Mouse (Mus musculus) cerebellum, adult 2 months (tissue): ENCODE results near the gene Sfrp4. TPM values are rescaled to one million over a fixed set of nuclear protein-coding genes. Genes with fewer than 3 reads are reported as not detected.

Experiments
- DNase-seq, 2 experiments: peaks; one replicate each; pipeline ENCODE4 v3.0.0; 2021
- H3K27ac ChIP-seq: fragments of 200-500 bp; 2 replicates; pipeline ENCODE4 v1.5.1; 2012; ENCODE audit warnings: low read length, control low read depth, inconsistent platforms; ENCODE audit not compliant: insufficient read depth
- H3K27me3 ChIP-seq: fragments of 200-500 bp; 2 replicates; pipeline ENCODE4 v1.6.1; 2012; ENCODE audit warnings: inconsistent platforms, mild to moderate bottlenecking, low read length, moderate library complexity; ENCODE audit not compliant: control insufficient read depth, insufficient read depth
- H3K4me1 ChIP-seq: fragments of 200-500 bp; 2 replicates; pipeline ENCODE4 v1.6.1; 2011; ENCODE audit warnings: low read length; ENCODE audit not compliant: control insufficient read depth, insufficient read depth
- H3K4me3 ChIP-seq: fragments of 200-500 bp; replicated peaks from 2 replicates; pipeline ENCODE3; 2011; ENCODE audit warnings: mild to moderate bottlenecking, low read depth, low read length, control low read depth; ENCODE audit not compliant: insufficient read depth
- CTCF ChIP-seq: fragments of 200-500 bp; IDR thresholded peaks from 2 replicates; pipeline ENCODE4 v1.5.1; 2011; ENCODE audit warnings: low read depth, mild to moderate bottlenecking, control low read depth, low read length, moderate library complexity, borderline replicate concordance; ENCODE audit not compliant: insufficient read depth
- POLR2A ChIP-seq: fragments of 200-500 bp; IDR thresholded peaks from 2 replicates; pipeline ENCODE4 v1.6.1; 2011; ENCODE audit warnings: low read length, control low read depth, borderline replicate concordance; ENCODE audit not compliant: insufficient read depth
- WGBS: fragments of 180-500 bp; shearing (Covaris S2); methylation state at CpG from one replicate; pipeline ENCODE4 v1.1.7; 2018; 5-methylcytosine and 5-hydroxymethylcytosine counted together
- polyA plus RNA-seq: library from polyadenylated mRNA; depleted of rRNA; stranded (reverse); fragments of >200 nt; gene quantifications from 2 replicates; pipeline ENCODE4 v1.2.3, GENCODE M21; 2012

The Sfrp4 gene
- polyA plus RNA-seq, 1 experiment, result 2.8 TPM

DNA sequence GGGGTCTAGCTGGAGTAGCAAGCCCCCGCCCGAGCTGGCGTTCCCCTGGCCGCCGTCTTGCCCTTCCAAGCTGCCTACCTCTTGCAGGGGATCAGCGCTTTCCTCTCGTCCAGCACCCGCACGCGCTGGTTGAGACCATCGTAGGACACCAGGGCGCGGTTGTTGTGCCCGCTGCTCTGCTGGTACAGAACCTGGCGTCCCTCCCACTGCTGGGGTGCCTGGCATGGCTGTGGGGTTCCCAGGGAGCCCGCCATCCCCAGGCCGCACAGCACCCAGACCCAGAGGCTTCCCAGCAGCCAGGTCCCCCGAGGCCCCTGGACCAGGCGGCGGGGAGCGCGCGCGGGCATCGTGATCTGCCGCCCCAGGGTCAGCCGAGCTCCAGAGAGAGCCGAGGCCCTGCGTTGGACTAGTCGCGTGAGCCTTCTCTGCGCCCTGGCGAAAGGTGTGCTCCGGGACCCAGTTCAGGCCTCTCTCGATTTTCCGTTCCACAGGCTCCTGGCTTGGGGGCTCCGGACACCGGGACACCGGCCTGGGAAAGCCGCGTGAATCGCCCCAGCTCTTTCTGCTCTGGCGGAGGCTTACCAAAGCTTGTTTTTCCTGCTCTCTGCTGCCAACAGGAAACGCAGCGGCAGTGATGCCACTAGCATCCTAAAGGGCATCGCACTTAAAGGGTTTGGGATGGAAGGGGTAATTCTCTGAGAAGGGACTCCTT lies 3.5 kb upstream of the Sfrp4 start, which contains the start of gene Epdr1:
TSS of gene Epdr1 (minus strand) at position 712 of the 712 bp plus-strand sequence.
- peak; percentile 70; the same call in 1 of the 2 replicates for TF ChIP-seq CTCF
- peak; percentile 68; the same call in 1 of the 2 replicates for TF ChIP-seq POLR2A
- H3K4me3 ChIP-seq, result peak within 1 kb of the TSS; percentile 78
- H3K27ac ChIP-seq, result peak within 1 kb of the TSS; percentile 98
- no peaks in the 10 kb centered on the region for H3K27me3 ChIP-seq
- 1% methylated on average over 46 of the region's 46 CpGs for WGBS
- H3K4me1 ChIP-seq, result peaks cover 6% of the 10 kb centered on the region; the same call in 1 of the 2 replicates
- peak; percentile 88 to 89 for DNase-seq

DNA sequence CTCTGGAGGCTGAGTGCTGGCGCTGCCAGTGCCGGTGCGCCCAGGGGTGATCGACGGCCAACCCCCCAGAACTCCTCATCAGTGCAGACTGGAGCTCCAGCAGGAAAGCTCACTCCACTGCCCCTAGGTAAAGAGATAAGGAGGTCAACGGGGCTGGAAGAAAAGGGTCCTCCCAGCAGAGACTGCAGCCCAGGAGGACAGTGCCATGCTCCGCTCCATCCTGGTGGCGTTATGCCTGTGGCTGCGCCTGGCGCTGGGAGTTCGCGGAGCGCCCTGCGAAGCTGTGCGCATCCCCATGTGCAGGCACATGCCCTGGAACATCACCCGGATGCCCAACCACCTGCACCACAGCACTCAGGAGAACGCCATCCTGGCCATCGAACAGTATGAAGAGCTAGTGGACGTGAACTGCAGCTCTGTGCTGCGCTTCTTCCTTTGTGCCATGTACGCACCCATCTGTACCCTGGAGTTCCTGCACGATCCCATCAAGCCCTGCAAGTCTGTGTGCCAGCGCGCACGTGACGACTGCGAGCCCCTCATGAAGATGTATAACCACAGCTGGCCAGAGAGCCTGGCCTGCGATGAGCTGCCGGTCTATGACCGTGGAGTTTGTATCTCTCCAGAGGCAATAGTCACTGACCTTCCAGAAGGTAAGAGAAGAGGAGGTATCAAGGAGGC lies 463 bp downstream of the Sfrp4 start:
- Histone ChIP-seq H3K27ac (no peak overlapping the region), H3K27me3 (no peaks in the 10 kb centered on the region), H3K4me3 (peak overlapping the region; percentile 67), H3K4me1 (0 out of 2 replicates have a peak, but pooled peaks cover 2% of the 10 kb centered on the region)
- DNase-seq, result peak; percentile 35 to 53
- no peak for TF ChIP-seq POLR2A
- no peak for TF ChIP-seq CTCF
- 14% methylated on average over 30 of the region's 30 CpGs for WGBS

DNA sequence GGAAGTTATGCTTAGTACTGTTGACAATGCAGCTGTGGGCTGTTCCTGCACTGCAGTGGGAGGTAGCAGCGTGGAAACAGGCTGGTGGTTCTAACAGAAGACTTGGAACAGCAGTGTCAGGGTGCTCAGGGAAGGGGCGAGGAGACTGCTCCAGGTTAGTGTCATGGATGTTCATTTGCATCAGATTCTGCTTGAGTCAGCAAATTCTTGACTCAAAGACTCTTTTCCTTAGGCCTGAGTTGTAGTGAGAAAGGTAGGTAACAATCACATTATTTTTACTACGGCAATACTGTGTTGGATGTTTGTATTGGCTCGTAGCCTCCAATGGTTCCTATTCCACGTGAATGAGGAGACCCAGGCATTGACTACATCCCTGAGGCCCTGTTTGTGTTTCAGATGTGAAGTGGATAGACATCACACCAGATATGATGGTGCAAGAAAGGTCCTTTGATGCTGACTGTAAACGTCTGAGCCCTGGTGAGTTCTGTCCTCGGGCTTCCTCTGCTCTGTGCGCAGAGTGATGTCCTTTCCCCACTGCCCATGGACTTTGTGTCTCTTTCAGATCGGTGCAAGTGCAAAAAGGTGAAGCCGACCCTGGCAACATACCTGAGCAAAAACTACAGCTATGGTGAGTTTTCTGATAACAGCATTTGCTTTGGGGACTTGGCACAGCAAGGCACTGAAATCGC lies 1.9 kb downstream of the Sfrp4 start:
- no peak for DNase-seq

DNA sequence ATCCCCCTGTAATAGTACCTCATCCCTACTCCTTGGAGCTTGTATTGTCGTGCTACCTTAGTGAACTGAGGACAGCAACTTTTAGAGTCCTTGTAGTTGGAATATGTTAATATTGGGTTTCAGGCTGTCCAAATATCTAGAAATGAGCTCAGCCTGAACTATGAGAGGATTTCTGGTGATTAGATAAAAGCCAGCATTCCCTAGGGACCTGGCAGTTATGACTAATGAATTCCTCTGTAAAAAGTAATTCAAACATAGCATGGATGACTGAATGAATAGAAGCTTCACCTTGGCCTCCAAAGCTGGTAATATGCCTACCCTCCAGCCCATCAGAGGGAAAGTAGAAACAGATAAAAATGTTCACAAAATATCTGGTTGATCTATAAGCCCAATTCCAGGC lies 3.6 kb downstream of the Sfrp4 start:
- 95% methylated on average over 1 of the region's 1 CpGs for WGBS
- 0 out of 2 replicates have a peak, but pooled peaks cover 2% of the 10 kb centered on the region for H3K4me1 ChIP-seq
- H3K27ac ChIP-seq, result no peak overlapping the region
- H3K27me3 ChIP-seq, result no peaks in the 10 kb centered on the region
- no peak overlapping the region for H3K4me3 ChIP-seq
- DNase-seq, result no peak
- TF ChIP-seq CTCF, result no peak
- TF ChIP-seq POLR2A, result no peak

More for the DNA sequence above, 1.9 kb downstream of the Sfrp4 start:
- 92% methylated on average over 11 of the region's 11 CpGs for WGBS
- no peak for TF ChIP-seq POLR2A
- TF ChIP-seq CTCF, result no peak
- Histone ChIP-seq H3K27me3 (no peaks in the 10 kb centered on the region), H3K27ac (no peak overlapping the region), H3K4me1 (0 out of 2 replicates have a peak, but pooled peaks cover 2% of the 10 kb centered on the region), H3K4me3 (no peak overlapping the region)

DNA sequence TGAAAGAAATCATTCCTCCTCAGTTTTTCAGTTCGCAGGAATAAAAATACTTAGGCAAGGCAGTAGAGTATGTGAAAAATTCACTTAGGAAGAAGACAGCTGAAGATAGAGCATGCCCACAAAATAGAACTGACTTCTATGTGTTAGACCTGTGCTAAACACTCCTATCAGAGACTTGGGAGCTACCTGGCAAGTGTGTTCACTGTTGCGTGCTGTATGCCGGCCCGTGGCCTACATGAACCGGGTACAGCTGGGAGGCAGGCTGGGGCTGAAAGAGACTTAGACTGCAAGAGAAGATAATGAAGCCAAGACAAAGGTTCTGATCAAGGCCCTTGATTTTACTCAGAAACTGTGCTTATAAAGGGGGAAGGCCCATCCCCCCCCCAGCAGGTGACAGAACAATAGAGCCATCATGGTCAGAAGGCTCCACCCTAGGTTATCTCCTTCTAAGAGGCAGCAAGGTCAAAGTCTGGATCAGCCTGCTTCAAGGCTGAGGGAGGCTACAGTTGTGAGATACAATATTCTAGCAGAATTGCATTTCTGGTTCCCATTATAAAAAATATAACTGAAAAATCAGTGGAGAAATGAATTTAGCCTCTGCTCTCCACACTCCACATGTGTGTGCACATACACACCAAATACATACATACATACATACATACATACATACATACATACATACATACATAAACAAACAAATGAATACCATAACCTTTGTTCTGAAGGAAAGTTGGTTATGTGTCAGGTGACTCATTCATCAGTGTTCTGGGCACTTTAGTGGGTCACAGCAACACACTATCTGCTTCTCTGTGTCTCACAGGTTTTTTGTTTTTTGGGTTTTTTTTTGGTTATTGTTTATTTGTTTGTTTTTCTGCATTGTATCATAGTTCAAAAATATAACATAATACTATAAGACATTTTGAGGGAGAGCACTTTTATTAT lies 8.1 kb downstream of the Sfrp4 start:
- H3K27me3 ChIP-seq, result no peaks in the 10 kb centered on the region
- no peaks in the 10 kb centered on the region for H3K4me1 ChIP-seq
- H3K27ac ChIP-seq, result no peak overlapping the region
- H3K4me3 ChIP-seq, result no peak overlapping the region
- no peak for DNase-seq
- no peak for TF ChIP-seq POLR2A
- no peak for TF ChIP-seq CTCF
- WGBS, result 94% methylated on average over 5 of the region's 5 CpGs

DNA sequence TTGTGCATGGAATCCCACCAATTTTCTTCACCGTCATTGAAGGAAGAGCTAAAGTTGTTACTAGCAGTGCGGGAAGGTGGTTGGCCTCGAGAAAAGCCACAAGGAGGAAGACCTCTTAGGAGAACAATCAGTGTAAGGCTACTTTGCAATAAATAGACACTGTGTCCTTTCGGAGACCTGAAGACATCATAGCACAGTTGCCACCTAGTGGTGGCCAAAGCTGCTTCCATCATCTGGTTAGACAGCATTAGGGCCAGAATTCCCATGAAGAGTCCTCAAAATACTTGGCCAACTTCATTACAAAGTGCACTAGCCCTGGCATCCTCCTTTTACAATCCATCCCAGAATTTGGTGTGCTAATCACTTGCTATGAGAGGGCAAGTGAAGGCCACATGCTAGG lies 13.2 kb downstream of the Sfrp4 start:
- Histone ChIP-seq H3K4me3 (no peak overlapping the region), H3K27me3 (no peaks in the 10 kb centered on the region), H3K27ac (no peak overlapping the region), H3K4me1 (no peaks in the 10 kb centered on the region)
- DNase-seq, result peak; percentile 31 to 34
- TF ChIP-seq POLR2A, result no peak
- TF ChIP-seq CTCF, result peak; percentile 76
- WGBS, result 61% methylated on average over 4 of the region's 4 CpGs
